Mouse (Mus musculus): ENCODE results near the gene Secisbp2l.

- no peak for TF ChIP-seq CTCF (IDR thresholded peaks at IDR 0.05; ENCODE audit: low read depth)
- no peak for TF ChIP-seq EP300 (IDR thresholded peaks at IDR 0.05; ENCODE audit: low read depth)
Measured at GRCm38 (mm10) chr2:125739338-125739737, 43.3 kb downstream of the Secisbp2l start.
